Mouse (Mus musculus) spleen, adult 2 months (tissue): ENCODE results near the gene Wdr82. TPM values are rescaled to one million over a fixed set of nuclear protein-coding genes. Genes with fewer than 3 reads are reported as not detected.

Experiments used
- DNase-seq, 2 experiments: peaks; one replicate each; pipeline versions ENCODE4 v3.0.0 to v3.0.0-alpha.2; 2012 to 2021; ENCODE audit warnings: low spot score in 2 of 2, low read depth in 1 of 2
- H3K27ac ChIP-seq: fragments of 200-500 bp; 2 replicates; pipeline ENCODE4 v1.5.1; 2012; ENCODE audit warnings: low read length, inconsistent platforms; ENCODE audit not compliant: insufficient read depth
- H3K27me3 ChIP-seq: fragments of 200-500 bp; 2 replicates; pipeline ENCODE4 v1.6.1; 2012; ENCODE audit warnings: mild to moderate bottlenecking, moderate library complexity, low read length, inconsistent platforms; ENCODE audit not compliant: control insufficient read depth, insufficient read depth
- H3K36me3 ChIP-seq: fragments of 200-500 bp; 2 replicates; pipeline ENCODE4 v1.6.1; 2012; ENCODE audit warnings: mild to moderate bottlenecking, low read length, inconsistent platforms; ENCODE audit not compliant: control insufficient read depth, insufficient read depth
- H3K4me1 ChIP-seq: fragments of 200-500 bp; 2 replicates; pipeline ENCODE4 v1.6.1; 2011; ENCODE audit warnings: inconsistent platforms; ENCODE audit not compliant: control insufficient read depth, insufficient read depth, insufficient read length
- H3K4me3 ChIP-seq: fragments of 200-500 bp; 2 replicates; pipeline ENCODE4 v1.5.1; 2011; ENCODE audit warnings: mild to moderate bottlenecking, inconsistent platforms; ENCODE audit not compliant: insufficient read depth, insufficient read length; ENCODE audit errors: extremely low read depth
- CTCF ChIP-seq: fragments of 200-500 bp; IDR thresholded peaks from 2 replicates; pipeline ENCODE4 v1.5.1; 2011; ENCODE audit warnings: mild to moderate bottlenecking, inconsistent platforms; ENCODE audit not compliant: insufficient read depth, insufficient read length, insufficient replicate concordance; ENCODE audit errors: extremely low read depth
- POLR2A ChIP-seq: fragments of 200-500 bp; IDR thresholded peaks from 2 replicates; pipeline ENCODE4 v1.6.1; 2011; ENCODE audit warnings: low read depth, low read length, inconsistent platforms
- WGBS: fragments of 180-500 bp; shearing (Covaris S2); methylation state at CpG from one replicate; pipeline ENCODE4 v1.1.7; 2018; 5-methylcytosine and 5-hydroxymethylcytosine counted together
- polyA plus RNA-seq: library from polyadenylated mRNA; depleted of rRNA; stranded (reverse); fragments of >200 nt; gene quantifications from 2 replicates; pipeline ENCODE4 v1.2.3, GENCODE M21; 2012; rRNA removed

The Wdr82 gene
- 41.3 and 53.3 TPM in 2 replicates for polyA plus RNA-seq

DNA sequence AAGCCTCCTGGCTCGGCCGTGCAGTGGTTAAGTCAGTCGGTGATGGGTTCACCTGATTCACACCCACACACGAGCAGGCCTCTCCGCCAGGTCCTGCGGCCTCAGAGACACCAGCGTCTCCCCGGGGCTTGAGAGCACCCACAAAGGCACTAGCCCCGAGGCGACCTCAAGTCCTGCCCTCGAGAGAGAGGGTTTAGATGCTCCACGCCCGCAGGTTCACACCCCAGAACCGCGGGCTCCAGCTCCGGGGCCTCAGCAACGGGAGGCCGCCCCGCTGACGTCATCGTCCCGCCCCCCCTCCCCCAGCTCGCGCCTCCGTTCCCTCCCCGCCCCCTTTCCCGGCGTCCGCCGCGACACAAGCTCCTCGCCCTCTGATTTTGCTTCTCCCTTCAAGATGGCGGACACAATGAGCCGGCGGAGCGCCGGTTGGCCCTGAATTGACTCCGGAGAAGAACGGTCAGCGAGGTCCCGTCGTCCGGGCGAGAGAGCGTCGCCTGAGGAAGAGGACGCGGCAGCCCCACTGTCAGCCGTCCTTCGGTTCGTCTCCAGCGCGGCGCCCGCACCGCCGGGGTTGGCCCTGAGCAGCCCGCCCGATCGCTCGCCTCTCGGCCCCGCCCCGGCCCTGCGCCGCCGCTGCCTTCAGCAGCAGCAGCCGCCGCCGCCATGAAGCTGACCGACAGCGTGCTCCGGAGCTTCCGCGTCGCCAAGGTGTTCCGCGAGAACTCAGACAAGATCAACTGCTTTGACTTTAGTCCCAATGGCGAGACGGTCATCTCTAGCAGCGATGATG lies at the start of gene Wdr82:
Gene Wdr82 (plus strand): TSS at position 373 of the 790 bp plus-strand sequence.
- TF ChIP-seq CTCF, result no peak
- TF ChIP-seq POLR2A, result peak; percentile 77; the same call in 1 of the 2 replicates
- H3K27me3 ChIP-seq, result no peaks in the 10 kb centered on the region
- peak; percentile 86 to 87 for DNase-seq
- under 1% methylated on average over 76 of the region's 81 CpGs for WGBS
- no peaks in the 10 kb centered on the region for H3K36me3 ChIP-seq
- peaks cover 6% of the 10 kb centered on the region for H3K4me1 ChIP-seq
- H3K4me3 ChIP-seq, result peak within 1 kb of the TSS; percentile 91
- H3K27ac ChIP-seq, result peak within 1 kb of the TSS; percentile 97

GRCm38 (mm10) chr9:106123599-106123998 lies 47.1 kb upstream of the Wdr82 start:
- DNase-seq, result peak; percentile 21 to 26
- H3K27ac ChIP-seq, result no peak overlapping the region
- H3K27me3 ChIP-seq, result no peaks in the 10 kb centered on the region
- no peaks in the 10 kb centered on the region for H3K4me1 ChIP-seq
- no peak overlapping the region for H3K4me3 ChIP-seq
- H3K36me3 ChIP-seq, result no peaks in the 10 kb centered on the region
- 46% methylated on average over 4 of the region's 4 CpGs for WGBS
- TF ChIP-seq CTCF, result peak; percentile 41; the same call in 1 of the 2 replicates
- no peak for TF ChIP-seq POLR2A

DNA sequence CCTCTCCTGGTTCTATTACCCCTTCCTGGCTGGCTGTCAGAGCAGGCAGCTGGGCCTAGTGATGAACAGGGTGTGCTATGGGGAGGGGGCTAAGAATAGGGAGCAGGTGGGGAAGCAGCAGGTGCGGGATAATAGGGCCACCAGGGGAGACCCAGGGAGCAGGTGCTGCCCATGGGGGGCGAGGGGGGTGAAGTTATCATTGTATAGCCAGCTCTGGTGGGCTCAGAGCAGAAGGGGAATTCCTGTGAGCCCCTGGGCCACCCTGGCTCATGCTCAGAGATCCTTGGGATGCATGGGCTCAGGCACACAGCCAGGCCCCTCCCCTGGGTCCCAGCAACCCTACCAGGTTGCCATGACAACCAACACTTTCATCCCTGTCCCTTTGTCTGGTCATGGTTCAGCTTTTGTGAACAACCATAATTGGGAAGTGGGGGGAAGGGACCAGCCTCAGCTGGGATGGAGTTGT lies 43.9 kb upstream of the Wdr82 start:
- Histone ChIP-seq H3K4me1 (no peaks in the 10 kb centered on the region), H3K36me3 (no peaks in the 10 kb centered on the region), H3K4me3 (no peak overlapping the region), H3K27me3 (no peaks in the 10 kb centered on the region), H3K27ac (no peak overlapping the region)
- 68% methylated on average over 2 of the region's 2 CpGs for WGBS
- no peak for DNase-seq
- TF ChIP-seq CTCF (no peak), POLR2A (no peak)

DNA sequence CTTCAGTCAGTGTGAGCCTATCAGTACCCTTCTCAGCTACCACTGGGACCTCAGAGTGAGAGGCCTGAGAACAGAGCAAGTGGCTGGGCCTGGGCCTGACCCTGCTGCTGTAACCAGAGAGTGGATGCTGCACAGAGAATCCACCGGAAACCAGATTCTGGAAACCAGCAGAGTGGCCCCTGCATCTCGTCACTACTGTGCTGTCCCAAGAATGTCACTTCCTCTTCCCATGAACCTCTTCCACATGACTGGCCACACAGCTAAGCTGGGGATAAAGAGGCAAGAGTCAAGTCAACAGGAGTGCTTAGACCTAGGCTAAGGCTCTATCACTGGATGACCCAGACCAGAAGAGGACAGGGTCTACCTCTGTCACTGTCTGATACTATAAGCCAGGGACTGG lies 41.7 kb upstream of the Wdr82 start:
- Histone ChIP-seq H3K4me3 (no peak overlapping the region), H3K27me3 (no peaks in the 10 kb centered on the region), H3K27ac (no peak overlapping the region), H3K36me3 (no peaks in the 10 kb centered on the region), H3K4me1 (no peaks in the 10 kb centered on the region)
- 62% methylated on average over 2 of the region's 2 CpGs for WGBS
- no peak for DNase-seq
- no peak for TF ChIP-seq CTCF
- no peak for TF ChIP-seq POLR2A

DNA sequence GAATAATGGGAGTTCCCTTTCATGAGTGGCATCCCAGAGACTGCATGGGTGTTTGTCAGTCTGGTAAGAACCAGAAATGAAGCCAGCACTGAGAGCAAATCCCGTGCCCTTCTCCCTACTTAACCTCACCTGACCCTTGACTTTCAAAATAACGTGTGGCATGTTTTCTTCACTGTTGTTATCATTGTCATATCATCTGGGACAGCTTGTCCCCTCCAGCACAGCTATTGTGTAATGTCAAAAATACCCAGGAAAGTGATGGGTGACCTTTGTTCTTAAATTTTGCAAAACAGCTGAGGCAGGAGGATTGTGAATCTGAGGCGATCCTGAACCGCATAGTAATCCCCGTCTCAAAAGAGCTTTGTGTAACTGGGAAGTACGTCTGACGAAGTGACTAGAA lies 40.5 kb upstream of the Wdr82 start:
- no peak for DNase-seq

GRCm38 (mm10) chr9:106137671-106138216 lies 33.0 kb upstream of the Wdr82 start:
- no peak for DNase-seq
- 81% methylated on average over 10 of the region's 10 CpGs for WGBS

More for the DNA sequence above, 40.5 kb upstream of the Wdr82 start:
- H3K36me3 ChIP-seq, result no peaks in the 10 kb centered on the region
- no peaks in the 10 kb centered on the region for H3K27me3 ChIP-seq
- TF ChIP-seq POLR2A (no peak), CTCF (no peak)
- no peak overlapping the region for H3K4me3 ChIP-seq
- WGBS, result 85% methylated on average over 7 of the region's 7 CpGs
- H3K4me1 ChIP-seq, result no peaks in the 10 kb centered on the region
- H3K27ac ChIP-seq, result no peak overlapping the region

More at GRCm38 (mm10) chr9:106137671-106138216, 33.0 kb upstream of the Wdr82 start:
- H3K36me3 ChIP-seq, result no peaks in the 10 kb centered on the region
- H3K4me3 ChIP-seq, result no peak overlapping the region
- no peak overlapping the region for H3K27ac ChIP-seq
- H3K4me1 ChIP-seq, result no peaks in the 10 kb centered on the region
- TF ChIP-seq POLR2A (no peak), CTCF (no peak)
- no peaks in the 10 kb centered on the region for H3K27me3 ChIP-seq
